8 mouse cellular contexts compared by ENCODE assay signal in the genomic region with DNA sequence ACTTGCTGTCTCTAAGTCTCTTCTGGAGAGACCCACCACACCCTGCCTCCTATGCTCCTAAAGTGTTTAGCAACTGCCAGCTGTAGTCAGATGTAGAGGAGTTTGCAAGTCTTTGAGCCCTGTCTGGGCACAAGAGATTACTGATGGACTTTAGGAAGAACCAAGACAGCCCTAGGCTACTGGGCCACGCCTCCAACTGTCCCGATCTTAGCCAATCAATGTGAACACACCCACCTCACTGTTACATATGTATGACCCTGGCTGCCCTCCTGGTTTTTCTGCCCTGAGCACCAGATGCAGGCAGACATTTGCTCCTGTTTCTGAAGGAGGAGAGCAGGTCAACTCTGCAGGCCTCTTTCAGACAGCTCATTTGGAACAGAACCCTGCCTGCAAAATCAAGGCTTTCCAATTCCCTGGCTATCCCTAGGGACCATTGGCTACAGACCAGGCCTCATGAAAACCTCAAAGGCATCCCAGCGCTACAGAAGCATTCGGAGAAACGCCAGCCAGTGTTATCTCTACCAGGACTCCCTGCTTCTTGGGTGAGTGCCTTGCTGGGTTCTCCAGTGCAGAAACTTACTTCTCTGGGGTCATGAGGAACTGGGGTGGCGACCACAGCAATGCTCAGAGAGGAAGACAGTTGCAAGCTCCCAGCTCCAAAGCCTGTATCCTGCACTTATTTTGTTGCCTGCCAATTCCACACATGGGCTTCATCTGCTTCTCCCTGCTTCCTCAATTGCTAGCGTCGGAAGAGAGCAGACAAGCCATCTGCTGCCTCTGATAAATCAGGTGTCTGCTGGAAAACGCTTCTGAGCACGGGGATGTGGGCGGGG. TPM values are rescaled to one million over a fixed set of nuclear protein-coding genes. Genes with fewer than 3 reads are reported as not detected.
DNase-seq lines count a peak whose midpoint lies in the region; ATAC-seq lines count a peak whose summit lies in the region.

Tmc3 (plus strand) TSS at position 289 of the 833 bp plus-strand sequence.

- H3K4me2 ChIP-seq in heart, embryonic 11.5 days: no peak within 1 kb of the TSS
- no peak within 1 kb of the TSS for H3K4me2 ChIP-seq in neural tube, embryonic 11.5 days (ENCODE audit: low read depth)

- H3K36me3 ChIP-seq in heart, embryonic 11.5 days (ENCODE audit: control insufficient read depth, insufficient read depth, low read length): no peaks in the 10 kb centered on the region
- H3K36me3 ChIP-seq in neural tube, embryonic 11.5 days (ENCODE audit: control insufficient read depth, insufficient read depth, low read length): no peaks in the 10 kb centered on the region

- no peak within 1 kb of the TSS for H3K4me3 ChIP-seq in heart, embryonic 11.5 days (ENCODE audit: low read depth, low read length)
- no peak within 1 kb of the TSS for H3K4me3 ChIP-seq in neural tube, embryonic 11.5 days (ENCODE audit: low read depth, low read length)

- no peaks in the 10 kb centered on the region for H3K27me3 ChIP-seq in heart, embryonic 11.5 days (ENCODE audit: control insufficient read depth, insufficient read depth, low read length)
- H3K27me3 ChIP-seq in neural tube, embryonic 11.5 days (ENCODE audit: control insufficient read depth, insufficient read depth, low read length): no peaks in the 10 kb centered on the region

- no peaks in the 10 kb centered on the region for H3K9me3 ChIP-seq in heart, embryonic 11.5 days (replicated peaks; ENCODE audit: control insufficient read depth, low read length)
- no peaks in the 10 kb centered on the region for H3K9me3 ChIP-seq in neural tube, embryonic 11.5 days (ENCODE audit: control insufficient read depth, low read length)

- 22% methylated on average over 11 of the region's 11 CpGs for WGBS in heart, embryonic 11.5 days (ENCODE audit: insufficient replicate concordance)
- 46% methylated on average over 11 of the region's 11 CpGs for WGBS in neural tube, embryonic 11.5 days

- intact Hi-C loops in left cerebral cortex, postnatal 14 days (cut with DNase I): no loop called here

- H3K9ac ChIP-seq in heart, embryonic 11.5 days (ENCODE audit: low read depth, low read length): no peak within 1 kb of the TSS
- H3K9ac ChIP-seq in neural tube, embryonic 11.5 days (ENCODE audit: low read length): no peak within 1 kb of the TSS

- H3K27ac ChIP-seq in heart, embryonic 11.5 days (ENCODE audit: low read depth, low read length): no peak within 1 kb of the TSS
- no peak within 1 kb of the TSS for H3K27ac ChIP-seq in neural tube, embryonic 11.5 days (ENCODE audit: low read depth, low read length)

- ATAC-seq in heart, embryonic 11.5 days (replicated peaks; ENCODE audit: insufficient number of reproducible peaks, low FRiP score, low TSS enrichment): no peak
- ATAC-seq in neural tube, embryonic 11.5 days (ENCODE audit: insufficient read depth, low FRiP score, low TSS enrichment): no peak

- H3K4me1 ChIP-seq in heart, embryonic 11.5 days (ENCODE audit: control insufficient read depth, insufficient read depth, low read length): peaks cover 8% of the 10 kb centered on the region
- H3K4me1 ChIP-seq in neural tube, embryonic 11.5 days (ENCODE audit: control insufficient read depth, insufficient read depth, low read length): 0 out of 2 replicates have a peak, but pooled peaks cover 4% of the 10 kb centered on the region

- DNase-seq in heart, adult 18-20 months: peak; percentile 80 to 82
- peak; percentile 51 for DNase-seq in cerebellum, adult 11 months
- peak; percentile 65 for DNase-seq in gastrocnemius, adult 18-20 months (ENCODE audit: low spot score)
- DNase-seq in kidney, adult 11 months: peak; percentile 33
- DNase-seq in left cerebral cortex, postnatal 14 days (ENCODE audit: low spot score in 2 of 2): peak; percentile 52 to 60
- DNase-seq in neural tube, embryonic 11.5 days (ENCODE audit: low spot score): peak; percentile 20
- no peak for DNase-seq in thymus, postnatal 25 days

RNA-seq across cellular contexts. Expression of gene Tmc3, which starts in this region (rescaled TPM):
- total RNA-seq in heart, adult 18-20 months (2021): under 1 TPM; 0.10 to 0.17 TPM
- 0.13 and 0.21 TPM in 2 replicates for polyA plus RNA-seq in heart, embryonic 11.5 days (2014; fragmentation: Nextera tagmentation; extraction: Ambion mirVana)
- under 1 TPM; 0.02 to 0.07 TPM for total RNA-seq in gastrocnemius, adult 18-20 months (2021)
- total RNA-seq in left cerebral cortex, postnatal 14 days (2021): under 1 TPM; 0.06 to 0.29 TPM
- polyA plus RNA-seq in neural tube, embryonic 11.5 days (2014; fragmentation: Nextera tagmentation; extraction: Ambion mirVana): 0.54 and 0.64 TPM in 2 replicates

Comparison
In these comparisons a context has a peak if more than half of its experiments do, and no peak if none do; other contexts are left out.
1. Peak in DNase-seq in heart, adult 18-20 months; RNA of the gene not detected or under 1 TPM.
2. Peak in DNase-seq in gastrocnemius, adult 18-20 months; RNA of the gene not detected or under 1 TPM.
3. Peak in DNase-seq in left cerebral cortex, postnatal 14 days; RNA of the gene not detected or under 1 TPM.
4. Peak in DNase-seq in neural tube, embryonic 11.5 days; RNA of the gene not detected or under 1 TPM.